27 mouse cellular contexts compared by ENCODE assay signal in genomic region chr7:67708160-67708559, GRCm38 (mm10). TPM values are rescaled to one million over a fixed set of nuclear protein-coding genes. Genes with fewer than 3 reads are reported as not detected.
DNase-seq lines count a peak whose midpoint lies in the region; ATAC-seq lines count a peak whose summit lies in the region.
"Had no signal": no experiment of that assay in that cellular context is flagged by ENCODE, and none has a peak within 500 bp of the region (broad histone marks: within the 10 kb centered on the region; RNA-seq: fewer than 3 reads in every experiment).

No protein-coding gene starts in this region.

- 0 out of 2 replicates have a peak overlapping the region, but pooled peaks have one; percentile 42 for H3K27ac ChIP-seq in heart, embryonic 10.5 days
- H3K27ac ChIP-seq in hindbrain, embryonic 15.5 days (replicated peaks): no peak overlapping the region
- H3K27ac ChIP-seq in hindbrain, embryonic 11.5 days (ENCODE audit: low read depth, low read length): no peak overlapping the region
- H3K27ac ChIP-seq in midbrain, embryonic 16.5 days (ENCODE audit: low read length): no peak overlapping the region
- no peak overlapping the region for H3K27ac ChIP-seq in midbrain, embryonic 10.5 days (replicated peaks)
- H3K27ac ChIP-seq: embryonic facial prominence, embryonic 12.5 days; embryonic facial prominence, embryonic 15.5 days; gastrocnemius, adult 2 months had no signal

- no peaks in the 10 kb centered on the region for H3K9me3 ChIP-seq in heart, embryonic 10.5 days
- H3K9me3 ChIP-seq in hindbrain, embryonic 15.5 days: 0 out of 2 replicates have a peak, but pooled peaks cover 6% of the 10 kb centered on the region
- H3K9me3 ChIP-seq in hindbrain, embryonic 11.5 days (ENCODE audit: control insufficient read depth, low read length): no peaks in the 10 kb centered on the region
- H3K9me3 ChIP-seq in midbrain, embryonic 16.5 days (replicated peaks; ENCODE audit: control insufficient read depth, low read length, poor library complexity, severe bottlenecking): peaks cover 3% of the 10 kb centered on the region; the same call in 1 of the 2 replicates
- H3K9me3 ChIP-seq in midbrain, embryonic 10.5 days (replicated peaks): no peaks in the 10 kb centered on the region
- H3K9me3 ChIP-seq: embryonic facial prominence, embryonic 15.5 days had no signal

- H3K4me2 ChIP-seq in hindbrain, embryonic 15.5 days: no peak overlapping the region
- no peak overlapping the region for H3K4me2 ChIP-seq in hindbrain, embryonic 11.5 days (replicated peaks; ENCODE audit: low read depth, low read length)
- H3K4me2 ChIP-seq in midbrain, embryonic 16.5 days (ENCODE audit: low read length): no peak overlapping the region
- H3K4me2 ChIP-seq: embryonic facial prominence, embryonic 12.5 days; embryonic facial prominence, embryonic 15.5 days had no signal

- intact Hi-C loops in heart, postnatal 36 days (cut with DNase I): loop anchor here (10.0 kb wide), 1 partner anchor 47 kb away; the partner anchor contains the start of gene Synm
- intact Hi-C loops in left cerebral cortex, postnatal 14 days (cut with DNase I): no loop called here

- no peak overlapping the region for H3K4me3 ChIP-seq in heart, embryonic 10.5 days
- H3K4me3 ChIP-seq in hindbrain, embryonic 15.5 days: no peak overlapping the region
- no peak overlapping the region for H3K4me3 ChIP-seq in hindbrain, embryonic 11.5 days (ENCODE audit: low read depth, low read length)
- no peak overlapping the region for H3K4me3 ChIP-seq in midbrain, embryonic 16.5 days (ENCODE audit: low read depth, low read length)
- no peak overlapping the region for H3K4me3 ChIP-seq in midbrain, embryonic 10.5 days
- H3K4me3 ChIP-seq: embryonic facial prominence, embryonic 12.5 days; embryonic facial prominence, embryonic 15.5 days; gastrocnemius, adult 2 months had no signal

- peaks cover 36% of the 10 kb centered on the region for H3K4me1 ChIP-seq in heart, embryonic 10.5 days
- H3K4me1 ChIP-seq in hindbrain, embryonic 15.5 days (replicated peaks): no peaks in the 10 kb centered on the region
- H3K4me1 ChIP-seq in hindbrain, embryonic 11.5 days (replicated peaks; ENCODE audit: control insufficient read depth, insufficient read depth, low read length): no peaks in the 10 kb centered on the region
- H3K4me1 ChIP-seq in midbrain, embryonic 16.5 days (ENCODE audit: control insufficient read depth, insufficient read depth, low read length): no peaks in the 10 kb centered on the region
- no peaks in the 10 kb centered on the region for H3K4me1 ChIP-seq in midbrain, embryonic 10.5 days
- H3K4me1 ChIP-seq: embryonic facial prominence, embryonic 12.5 days; embryonic facial prominence, embryonic 15.5 days had no signal

- no peak overlapping the region for H3K9ac ChIP-seq in hindbrain, embryonic 15.5 days
- H3K9ac ChIP-seq in hindbrain, embryonic 11.5 days (ENCODE audit: low read depth, low read length): no peak overlapping the region
- H3K9ac ChIP-seq in midbrain, embryonic 16.5 days (ENCODE audit: low read depth, low read length): no peak overlapping the region
- H3K9ac ChIP-seq: embryonic facial prominence, embryonic 12.5 days; embryonic facial prominence, embryonic 15.5 days; forebrain, postnatal 0 days had no signal

- DNase-seq in heart, embryonic 10.5 days (ENCODE audit: low spot score): no peak
- DNase-seq in heart, postnatal 36 days: no peak
- no peak for DNase-seq in hindbrain, embryonic 11.5 days (ENCODE audit: low spot score)
- DNase-seq in midbrain, embryonic 10.5 days (ENCODE audit: low spot score): no peak
- no peak for DNase-seq in left cerebral cortex, postnatal 14 days (ENCODE audit: low spot score in 2 of 2)
- DNase-seq: adrenal gland, postnatal 10 days; adrenal gland, postnatal 36 days; B cell, adult 2 months; cerebellum, adult 11 months; cerebellum, adult 2 months; cerebellum, adult 9-11 months; cerebellum, postnatal 25 days; forebrain, postnatal 0 days; gastrocnemius, adult 2 months; gastrocnemius, postnatal 14 days; heart, adult 18-20 months; kidney, adult 18-20 months had no signal

- H3K36me3 ChIP-seq in heart, embryonic 10.5 days: peaks cover 41% of the 10 kb centered on the region
- H3K36me3 ChIP-seq in hindbrain, embryonic 15.5 days: peaks cover 4% of the 10 kb centered on the region; the same call in 1 of the 2 replicates
- H3K36me3 ChIP-seq in hindbrain, embryonic 11.5 days (ENCODE audit: control insufficient read depth, insufficient read depth, low read length): peaks cover 6% of the 10 kb centered on the region; the same call in 1 of the 2 replicates
- no peaks in the 10 kb centered on the region for H3K36me3 ChIP-seq in midbrain, embryonic 16.5 days (ENCODE audit: control insufficient read depth, insufficient read depth, low read length)
- H3K36me3 ChIP-seq in midbrain, embryonic 10.5 days: peaks cover 66% of the 10 kb centered on the region
- H3K36me3 ChIP-seq: G1E had no signal

- ATAC-seq in hindbrain, embryonic 15.5 days (ENCODE audit: low FRiP score, low read depth): 0 out of 2 replicates have a peak, but pooled peaks have one; percentile 42
- no peak for ATAC-seq in hindbrain, embryonic 11.5 days (ENCODE audit: low FRiP score)
- 0 out of 2 replicates have a peak, but pooled peaks have one; percentile 51 for ATAC-seq in midbrain, embryonic 16.5 days
- ATAC-seq: forebrain, embryonic 14.5 days; forebrain, postnatal 0 days; inflammation-experienced regulatory T-cells, adult 6 months; intestine, embryonic 16.5 days; Patski had no signal

- WGBS in heart, embryonic 10.5 days: 91% methylated on average over 6 of the region's 6 CpGs
- 79% methylated on average over 6 of the region's 6 CpGs for WGBS in hindbrain, embryonic 15.5 days
- WGBS in hindbrain, embryonic 11.5 days: 90% methylated on average over 6 of the region's 6 CpGs
- 67% methylated on average over 6 of the region's 6 CpGs for WGBS in midbrain, embryonic 16.5 days
- WGBS in midbrain, embryonic 10.5 days: 88% methylated on average over 6 of the region's 6 CpGs

- no peaks in the 10 kb centered on the region for H3K27me3 ChIP-seq in heart, embryonic 10.5 days (ENCODE audit: insufficient read depth, poor library complexity, severe bottlenecking)
- H3K27me3 ChIP-seq in hindbrain, embryonic 15.5 days: no peaks in the 10 kb centered on the region
- H3K27me3 ChIP-seq in hindbrain, embryonic 11.5 days (ENCODE audit: control insufficient read depth, insufficient read depth, low read length): no peaks in the 10 kb centered on the region
- no peaks in the 10 kb centered on the region for H3K27me3 ChIP-seq in midbrain, embryonic 16.5 days (ENCODE audit: control insufficient read depth, insufficient read depth, low read depth, low read length)
- H3K27me3 ChIP-seq in midbrain, embryonic 10.5 days (ENCODE audit: low read depth, poor library complexity, severe bottlenecking): no peaks in the 10 kb centered on the region
- H3K27me3 ChIP-seq: CH12.LX; embryonic facial prominence, embryonic 12.5 days; embryonic facial prominence, embryonic 15.5 days; Patski had no signal

RNA-seq across cellular contexts. Expression of gene Synm, which starts 51.4 kb away (rescaled TPM):
- polyA plus RNA-seq in heart, embryonic 10.5 days (2016; fragmentation: Nextera tagmentation; extraction: Ambion mirVana): 5.1 and 7.1 TPM in 2 replicates
- 1 to 10 TPM; 8.9 to 9.7 TPM for total RNA-seq in heart, postnatal 36 days (2021)
- 7.1 and 9.2 TPM in 2 replicates for polyA plus RNA-seq in hindbrain, embryonic 15.5 days (2015; fragmentation: Nextera tagmentation; extraction: Ambion mirVana)
- polyA plus RNA-seq in hindbrain, embryonic 11.5 days (2014; fragmentation: Nextera tagmentation; extraction: Ambion mirVana): 2.3 and 2.4 TPM in 2 replicates
- polyA plus RNA-seq in midbrain, embryonic 16.5 days (2015; fragmentation: Nextera tagmentation; extraction: Ambion mirVana): 4.6 and 5.1 TPM in 2 replicates
- 0.83 and 1.5 TPM in 2 replicates for polyA plus RNA-seq in midbrain, embryonic 10.5 days (2016; fragmentation: Nextera tagmentation; extraction: Ambion mirVana)
- total RNA-seq in left cerebral cortex, postnatal 14 days (2021): 10 to 100 TPM; 20.9 to 23.0 TPM
- total RNA-seq: CH12.LX had no signal
- polyA plus RNA-seq: G1E; inflammation-experienced regulatory T-cells, adult 6 months had no signal
